Mouse (Mus musculus): ENCODE data around the gene Tpst1.

Gene Tpst1

DNA sequence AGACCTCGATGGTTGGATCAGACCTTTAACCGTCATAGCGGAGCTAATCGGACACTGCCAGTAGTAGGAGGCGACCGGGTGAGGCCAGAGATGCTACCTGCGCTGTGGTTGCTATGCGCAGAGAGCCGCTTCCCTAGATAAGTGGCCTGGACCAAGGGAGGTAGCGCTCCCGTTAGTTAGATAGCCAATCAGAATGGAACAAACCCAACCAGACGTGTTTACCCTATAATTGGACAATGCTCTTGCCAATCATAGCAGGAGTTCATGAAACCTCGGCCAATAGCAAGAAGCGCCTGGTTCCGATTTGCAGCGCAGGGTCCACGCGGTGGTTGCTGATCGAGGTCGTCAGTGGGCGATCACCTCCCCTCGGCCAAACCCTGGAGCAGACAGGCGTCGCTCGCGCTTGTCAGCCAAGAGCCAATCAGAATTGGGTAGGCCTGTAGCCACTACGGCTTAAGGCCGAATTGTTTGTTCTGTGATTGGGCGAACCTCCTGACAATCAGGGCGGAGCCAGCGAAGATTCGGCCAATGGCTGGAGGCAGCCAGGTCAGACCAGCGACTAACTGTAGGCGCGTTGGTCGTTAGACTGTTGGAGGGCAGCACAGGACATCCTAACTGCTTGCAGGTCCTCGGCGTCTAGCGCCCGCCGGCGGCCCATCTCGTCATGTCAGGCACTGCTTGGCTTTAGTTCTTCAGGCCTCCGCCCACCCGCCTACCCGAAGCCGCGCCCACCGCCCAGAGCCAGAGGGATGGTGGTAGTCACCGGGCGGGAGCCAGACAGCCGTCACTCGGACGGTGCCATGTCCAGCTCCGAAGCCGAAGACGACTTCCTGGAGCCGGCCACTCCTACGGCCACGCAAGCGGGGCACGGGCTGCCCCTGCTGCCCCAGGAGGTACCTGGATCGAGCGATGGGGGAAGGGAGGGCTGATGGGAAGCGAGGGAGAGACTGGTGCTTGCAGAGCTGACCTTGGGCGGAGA is 71.5 kb downstream of the Tpst1 start, which contains the start of gene Kctd7:
Kctd7 (plus strand) TSS at position 528 of the 979 bp plus-strand sequence.
- peak; percentile 98 for DNase-seq

- DNase-seq: no peak
Observed at GRCm38 (mm10) chr5:130145961-130146360, 72.8 kb downstream of the Tpst1 start.

- peak; percentile 61 for DNase-seq
Observed at GRCm38 (mm10) chr5:130149726-130150310, 76.7 kb downstream of the Tpst1 start.

- no peak for DNase-seq
Observed at GRCm38 (mm10) chr5:130154286-130154685, 81.2 kb downstream of the Tpst1 start.

- DNase-seq: no peak
Observed at GRCm38 (mm10) chr5:130158545-130158944, 85.4 kb downstream of the Tpst1 start.

- DNase-seq: no peak
Observed at GRCm38 (mm10) chr5:130159761-130160201, 86.7 kb downstream of the Tpst1 start.

GRCm38 (mm10) chr5:130163670-130164069 is 90.5 kb downstream of the Tpst1 start:
- peak; percentile 93 for DNase-seq

DNA sequence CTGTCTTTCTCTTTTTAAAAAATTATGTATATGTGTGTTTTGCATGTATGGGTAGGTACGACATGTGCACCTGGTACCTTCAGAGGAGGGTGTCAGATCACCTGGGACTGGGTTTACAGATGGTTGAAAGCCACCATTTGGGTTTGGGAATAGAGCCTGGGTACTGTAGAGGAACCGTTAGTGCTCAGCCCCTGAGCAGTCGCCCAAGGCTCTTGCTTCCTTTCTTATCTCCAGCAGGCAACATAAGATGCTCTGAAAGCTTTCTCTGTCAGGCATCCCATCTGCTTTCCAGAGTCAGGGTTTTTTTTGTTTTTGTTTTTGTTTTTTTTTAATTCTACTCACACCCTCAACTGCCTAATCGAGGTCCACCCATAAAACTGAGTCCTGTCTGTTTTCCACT is 92.1 kb downstream of the Tpst1 start:
- no peak for DNase-seq

DNA sequence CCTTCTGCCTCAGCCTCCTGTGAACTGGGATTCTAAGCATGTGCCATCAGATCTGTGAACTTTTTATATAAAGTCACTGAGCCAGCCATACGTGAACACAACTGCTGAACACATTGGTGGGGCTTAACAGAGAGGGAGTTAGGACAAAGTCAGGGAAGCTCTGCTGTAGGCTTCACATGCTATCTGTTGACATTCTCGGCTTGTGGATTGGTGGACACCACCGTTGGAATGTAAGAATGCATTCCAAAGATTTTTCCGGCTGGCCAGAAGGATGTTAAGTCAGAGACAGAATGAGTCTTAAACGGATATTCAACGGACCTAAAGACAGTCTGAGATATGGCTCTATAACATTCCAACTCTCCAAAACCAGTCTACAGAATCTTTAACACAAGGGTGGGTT is 96.0 kb downstream of the Tpst1 start:
- peak; percentile 47 for DNase-seq

GRCm38 (mm10) chr5:130170666-130171422 is 97.7 kb downstream of the Tpst1 start:
- no peak for DNase-seq

DNA sequence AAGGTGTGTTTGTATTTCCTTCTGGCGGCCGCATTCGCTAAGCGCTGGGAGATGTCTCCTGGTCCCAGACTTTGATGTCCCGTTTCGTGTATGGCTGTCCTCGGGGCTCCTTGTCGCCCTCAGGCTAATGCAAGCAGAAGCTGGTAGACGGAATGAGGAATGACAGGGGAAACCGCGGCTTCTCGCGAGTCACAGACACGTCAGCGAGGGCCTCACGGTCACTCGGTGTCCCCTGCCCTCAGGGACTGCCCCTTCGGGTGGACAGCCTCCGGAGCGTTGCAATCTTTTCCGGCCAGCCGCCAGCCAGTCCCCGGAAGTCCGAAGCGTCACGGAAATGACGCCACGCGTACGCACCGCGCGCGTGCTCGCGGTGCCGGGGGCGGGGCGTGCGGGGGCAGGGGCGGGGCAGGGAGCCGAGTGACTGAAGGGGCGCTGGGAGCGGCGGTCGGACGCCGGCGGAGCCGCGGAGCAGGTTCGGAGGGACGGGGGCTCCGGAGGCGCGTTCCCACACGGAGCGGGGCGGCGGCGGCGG is 98.4 kb downstream of the Tpst1 start, which contains the start of gene Rabgef1:
Rabgef1 (plus strand) TSS at position 376 of the 532 bp plus-strand sequence.
- DNase-seq: peak; percentile 95

GRCm38 (mm10) chr5:130171956-130172601 is 99.0 kb downstream of the Tpst1 start:
- peak; percentile 68 for DNase-seq

DNA sequence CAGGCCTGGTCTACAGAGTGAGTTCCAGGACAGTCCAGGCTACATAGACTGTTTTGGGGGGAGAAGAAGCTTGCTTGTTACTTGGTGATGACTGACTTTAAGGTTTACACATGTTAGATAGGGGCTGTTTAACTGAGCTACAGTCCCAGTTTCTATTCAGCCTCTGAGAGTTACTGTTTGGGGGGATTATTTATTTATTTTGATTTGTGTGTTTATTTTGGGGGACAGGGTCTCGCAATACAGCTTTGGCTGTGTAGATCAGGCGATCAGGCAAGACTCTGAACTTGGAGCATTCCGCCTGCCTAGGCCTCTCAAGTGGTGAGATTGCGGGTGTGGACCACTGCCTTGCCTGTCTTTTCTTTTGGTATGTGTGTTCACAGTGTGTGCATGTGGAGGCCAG is 99.9 kb downstream of the Tpst1 start:
- DNase-seq: no peak

- DNase-seq: peak; percentile 66
Observed at GRCm38 (mm10) chr5:130177871-130178270, 104.7 kb downstream of the Tpst1 start.

GRCm38 (mm10) chr5:130180362-130180761 is 107.2 kb downstream of the Tpst1 start:
- DNase-seq: no peak

- DNase-seq: no peak
Observed at GRCm38 (mm10) chr5:130181740-130182540, 108.8 kb downstream of the Tpst1 start.

GRCm38 (mm10) chr5:130182541-130182821 is 109.4 kb downstream of the Tpst1 start:
- DNase-seq: no peak

GRCm38 (mm10) chr5:130184193-130184856 is 111.2 kb downstream of the Tpst1 start:
- no peak for DNase-seq

DNA sequence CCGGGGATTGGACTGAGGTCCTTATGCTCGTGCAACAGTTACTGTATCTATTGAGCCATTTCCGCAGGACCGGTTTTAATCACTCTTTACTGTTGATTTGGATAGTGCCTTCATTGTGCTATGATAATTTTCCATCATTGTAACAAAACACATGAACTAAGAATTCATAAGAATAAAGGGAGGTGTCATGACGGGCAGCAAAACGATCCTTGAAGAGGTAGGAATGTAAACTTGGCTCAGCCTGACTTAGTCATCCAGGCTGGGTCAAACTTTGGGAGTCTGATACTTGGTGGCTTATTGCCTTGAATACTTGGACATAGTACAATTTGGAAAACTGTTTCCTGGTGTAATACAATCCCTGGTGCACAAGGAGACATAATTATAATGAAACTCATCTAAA is 112.2 kb downstream of the Tpst1 start:
- no peak for DNase-seq
